Mouse (Mus musculus) cerebellum, adult 11-12 months (tissue): ENCODE measurements around the gene Megf8.
"Not testable (repeated sequence)": the region's sequence is repeated elsewhere in the genome, so short reads cannot be mapped to it uniquely, and the experiment has no call there.

Source experiments
- DNase-seq: peaks from one replicate; pipeline ENCODE4 v3.0.0; 2022

Megf8 gene

GRCm38 (mm10) chr7:25385259-25385658 lies 68.3 kb downstream of the Megf8 start:
- peak; percentile 29 for DNase-seq

- DNase-seq: peak; percentile 88
Observed at GRCm38 (mm10) chr7:25385850-25386555, 69.0 kb downstream of the Megf8 start.

DNA sequence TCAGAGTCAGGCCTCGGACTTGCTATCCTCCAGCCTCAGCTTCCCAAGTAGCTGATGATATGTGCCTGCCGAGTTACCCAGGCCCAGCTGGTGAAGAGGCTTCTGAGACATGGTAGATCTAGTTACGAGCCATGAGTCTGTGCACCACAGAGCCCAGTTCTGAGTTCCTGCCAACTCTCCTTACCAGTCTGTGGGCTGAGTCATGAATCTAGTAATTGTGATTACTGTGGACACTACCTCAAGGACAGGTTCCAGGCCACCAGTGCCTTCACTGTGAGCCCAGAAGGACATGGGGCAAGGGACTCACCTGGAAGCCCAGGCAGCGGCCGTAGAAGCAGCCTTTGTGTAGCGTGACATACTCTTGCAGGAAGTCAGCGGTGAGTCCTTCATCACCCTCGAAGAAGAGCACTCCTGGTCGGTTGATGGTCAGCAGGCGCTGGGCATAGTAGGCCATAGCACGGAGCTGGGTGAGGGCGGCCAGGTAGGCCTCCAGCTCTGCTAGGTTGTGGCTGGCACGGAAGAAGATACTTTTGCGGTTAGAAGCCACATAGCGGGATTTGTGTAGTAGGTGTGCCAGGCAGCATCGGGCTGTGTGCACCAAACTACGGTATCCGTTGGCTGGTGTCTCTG lies 71.0 kb downstream of the Megf8 start:
- peak; percentile 23 for DNase-seq

DNA sequence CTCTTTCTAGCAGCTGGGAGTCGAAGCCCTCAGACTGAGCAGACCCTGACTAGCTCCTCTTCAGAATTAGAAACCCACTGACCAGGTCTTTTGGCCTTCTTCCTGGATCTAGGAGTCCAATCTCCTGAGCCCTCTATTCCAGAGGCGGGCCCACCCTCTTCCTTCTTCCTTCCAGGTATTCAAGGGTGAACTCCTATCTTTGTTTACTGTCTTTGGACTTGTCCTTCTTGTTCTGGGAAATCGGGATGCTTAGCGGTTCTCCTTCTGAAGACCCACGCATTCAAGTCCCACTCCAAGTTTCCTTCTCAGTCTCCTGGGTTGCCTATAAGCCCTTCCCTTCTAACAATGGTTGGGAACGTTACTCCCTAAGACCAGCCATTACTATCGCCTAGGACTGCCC lies 72.0 kb downstream of the Megf8 start:
- peak; percentile 8 for DNase-seq

GRCm38 (mm10) chr7:25390054-25390770 lies 73.2 kb downstream of the Megf8 start:
- DNase-seq: peak; percentile 51

DNA sequence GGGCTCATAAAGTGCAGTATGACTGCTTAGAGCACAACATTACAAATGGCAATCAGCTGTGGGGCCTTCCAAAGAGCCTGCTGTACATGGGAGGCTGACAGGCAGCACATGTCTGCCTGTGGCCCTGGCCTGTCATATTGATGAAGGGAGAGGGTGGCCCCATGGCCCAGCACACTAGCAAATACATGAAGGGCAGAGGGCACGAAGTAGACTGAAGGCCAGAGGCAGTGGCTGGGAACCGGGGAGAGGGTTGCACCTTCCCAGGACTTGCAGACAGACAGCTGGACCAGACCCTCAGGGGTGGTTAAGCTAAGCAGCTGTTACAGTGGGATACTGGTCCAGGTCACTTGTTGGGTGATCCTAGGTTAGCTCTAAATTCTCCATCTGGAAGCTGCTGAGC lies 74.0 kb downstream of the Megf8 start:
- peak; percentile 12 for DNase-seq

- DNase-seq: peak; percentile 17
Observed at GRCm38 (mm10) chr7:25391856-25392453, 75.0 kb downstream of the Megf8 start.

DNA sequence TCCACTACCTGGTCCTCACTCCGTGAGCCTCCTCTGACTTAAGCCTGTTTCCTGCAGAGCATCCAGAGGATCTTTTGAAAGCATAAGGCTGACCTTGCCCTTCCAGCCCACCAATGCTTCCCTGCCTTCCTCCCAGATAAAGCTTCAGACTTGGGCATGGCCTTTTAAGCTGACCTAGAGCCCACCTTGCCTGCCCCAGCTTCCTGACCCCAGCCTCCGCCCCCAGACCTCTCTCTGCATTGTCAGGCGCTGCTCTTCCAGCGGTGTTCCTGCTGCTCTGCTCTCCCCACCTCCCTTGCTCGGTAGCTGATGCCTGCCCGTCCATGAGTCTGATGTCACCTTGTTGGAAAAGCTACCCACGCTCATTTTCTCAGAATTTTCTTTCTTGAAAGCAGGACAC lies 75.9 kb downstream of the Megf8 start:
- peak; percentile 19 for DNase-seq

GRCm38 (mm10) chr7:25393451-25394210 lies 76.7 kb downstream of the Megf8 start:
- peak; percentile 36 for DNase-seq

DNA sequence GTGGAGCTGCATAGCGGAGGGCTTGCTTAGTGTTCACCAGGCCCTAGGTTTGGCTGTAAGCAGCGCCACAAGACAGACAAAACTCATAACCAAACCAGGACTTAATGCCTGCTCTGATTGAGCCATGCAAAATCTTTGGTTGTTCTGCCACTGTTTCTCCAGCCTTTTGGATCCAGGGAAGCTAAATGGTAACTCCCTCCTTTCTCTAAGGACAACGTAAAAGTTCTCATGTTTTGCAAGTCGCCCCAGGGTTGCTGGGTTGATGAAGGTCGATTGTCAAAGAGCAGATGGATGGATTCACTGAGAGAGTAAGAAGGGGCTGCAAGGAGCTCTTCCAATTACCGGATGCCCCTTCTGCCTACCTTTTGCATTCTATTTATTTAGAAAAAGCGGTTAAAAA lies 77.8 kb downstream of the Megf8 start:
- peak; percentile 41 for DNase-seq

GRCm38 (mm10) chr7:25395186-25395557 lies 78.2 kb downstream of the Megf8 start:
- DNase-seq: no peak

GRCm38 (mm10) chr7:25395558-25396521 lies 78.9 kb downstream of the Megf8 start:
- DNase-seq: peak; percentile 96

GRCm38 (mm10) chr7:25396621-25397020 lies 79.7 kb downstream of the Megf8 start:
- DNase-seq: no peak

- peak; percentile 25 for DNase-seq
Observed at GRCm38 (mm10) chr7:25398610-25399009, 81.6 kb downstream of the Megf8 start, which contains the start of gene Lipe. Gene Lipe (minus strand): TSS chr7:25398710.

DNA sequence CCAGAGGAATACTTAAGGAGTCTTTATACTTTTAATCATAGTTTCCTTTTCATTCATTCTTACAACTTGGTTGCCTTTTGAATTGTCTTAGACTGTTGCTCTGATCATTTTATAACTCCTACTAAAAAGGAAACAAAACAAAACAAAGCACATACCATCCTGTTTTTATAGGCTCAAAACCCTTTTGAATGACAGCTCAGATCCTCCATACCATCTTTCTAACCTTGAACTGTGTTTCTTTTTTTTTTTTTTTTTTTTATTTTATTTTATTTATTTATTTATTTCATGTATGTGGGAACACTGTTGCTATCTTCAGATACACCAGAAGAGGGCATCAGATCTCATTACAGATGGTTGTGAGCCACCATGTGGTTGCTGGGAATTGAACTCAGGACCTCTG lies 82.1 kb downstream of the Megf8 start:
- DNase-seq: not testable (repeated sequence)

- no peak for DNase-seq
Observed at GRCm38 (mm10) chr7:25401551-25401950, 84.6 kb downstream of the Megf8 start.

GRCm38 (mm10) chr7:25401986-25402385 lies 85.0 kb downstream of the Megf8 start:
- DNase-seq: no peak

GRCm38 (mm10) chr7:25402671-25403101 lies 85.7 kb downstream of the Megf8 start:
- peak; percentile 36 for DNase-seq

- DNase-seq: no peak
Observed at GRCm38 (mm10) chr7:25406468-25406867, 89.5 kb downstream of the Megf8 start.

DNA sequence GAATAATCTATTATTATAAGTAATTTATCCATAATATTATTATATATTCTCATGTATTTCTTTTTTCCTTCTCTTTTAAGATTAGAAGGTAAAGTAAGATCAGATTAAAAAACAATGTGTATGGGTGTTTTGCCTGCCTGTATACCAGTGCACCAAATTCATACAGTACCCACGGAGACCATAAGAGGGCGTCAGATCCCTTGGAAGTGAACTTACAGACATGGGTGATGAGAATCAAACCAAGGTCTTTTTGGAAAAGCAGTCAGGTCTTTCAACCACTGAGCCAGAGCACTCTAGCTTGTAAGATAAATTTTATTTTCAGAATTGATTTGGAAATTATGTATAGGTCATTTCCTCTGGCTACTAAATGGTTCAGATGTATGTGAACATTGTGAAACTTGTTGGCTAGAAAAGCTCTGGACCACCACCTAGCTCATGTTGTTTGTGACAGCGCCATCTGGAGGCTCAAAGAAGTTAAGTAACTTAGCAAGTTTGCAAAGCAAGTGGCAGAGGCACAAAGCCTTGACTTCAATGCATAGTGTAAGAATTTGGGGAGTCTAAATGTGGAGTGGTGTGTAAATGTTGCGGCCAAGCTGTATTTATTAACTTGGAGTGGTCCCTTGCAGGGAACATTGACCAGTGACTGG lies 92.3 kb downstream of the Megf8 start:
- no peak for DNase-seq
